Mouse (Mus musculus) ovary, postnatal 10 days (tissue): ENCODE data around the gene Vangl1.
"Not testable (repeated sequence)": the region's sequence is repeated elsewhere in the genome, so short reads cannot be mapped to it uniquely, and the experiment has no call there.

ENCODE experiments used
- DNase-seq: peaks from one replicate; pipeline ENCODE4 v3.0.0; 2022; ENCODE audit warnings: low spot score

Gene Vangl1

DNA sequence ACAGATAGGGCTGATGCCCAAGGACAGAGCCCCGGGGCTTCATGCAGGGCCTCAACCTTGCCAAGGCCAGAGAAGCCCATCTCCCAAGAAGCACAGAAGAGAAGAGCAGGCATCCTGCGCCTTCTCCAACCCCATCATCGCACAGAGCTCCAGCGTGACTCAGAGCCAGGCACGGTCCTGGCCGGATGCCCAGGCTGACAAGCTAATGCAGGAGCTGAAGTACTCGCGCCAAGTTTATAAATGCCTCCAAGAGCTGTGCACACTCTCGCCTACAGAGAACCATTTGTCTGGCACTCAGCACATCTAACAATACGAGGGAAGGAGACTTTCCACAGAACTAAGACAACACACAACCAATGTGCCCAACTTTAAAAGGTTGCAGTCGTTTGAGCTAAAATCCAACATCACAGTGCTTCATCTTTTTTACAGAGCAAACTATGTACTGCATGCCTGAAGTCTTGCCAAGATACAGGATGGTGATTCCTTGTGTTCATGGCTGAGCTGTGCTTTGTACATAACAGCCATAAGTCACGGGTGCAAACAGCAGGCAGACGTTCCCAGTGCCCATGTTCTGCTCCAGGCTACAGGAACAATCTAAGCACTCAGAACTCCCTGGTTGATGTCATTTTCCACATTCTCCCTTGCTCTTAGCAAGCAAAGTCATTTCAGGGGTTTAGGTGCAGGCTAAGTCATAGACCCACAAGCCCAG is 35.1 kb downstream of the Vangl1 start:
- peak; percentile 88 for DNase-seq

DNA sequence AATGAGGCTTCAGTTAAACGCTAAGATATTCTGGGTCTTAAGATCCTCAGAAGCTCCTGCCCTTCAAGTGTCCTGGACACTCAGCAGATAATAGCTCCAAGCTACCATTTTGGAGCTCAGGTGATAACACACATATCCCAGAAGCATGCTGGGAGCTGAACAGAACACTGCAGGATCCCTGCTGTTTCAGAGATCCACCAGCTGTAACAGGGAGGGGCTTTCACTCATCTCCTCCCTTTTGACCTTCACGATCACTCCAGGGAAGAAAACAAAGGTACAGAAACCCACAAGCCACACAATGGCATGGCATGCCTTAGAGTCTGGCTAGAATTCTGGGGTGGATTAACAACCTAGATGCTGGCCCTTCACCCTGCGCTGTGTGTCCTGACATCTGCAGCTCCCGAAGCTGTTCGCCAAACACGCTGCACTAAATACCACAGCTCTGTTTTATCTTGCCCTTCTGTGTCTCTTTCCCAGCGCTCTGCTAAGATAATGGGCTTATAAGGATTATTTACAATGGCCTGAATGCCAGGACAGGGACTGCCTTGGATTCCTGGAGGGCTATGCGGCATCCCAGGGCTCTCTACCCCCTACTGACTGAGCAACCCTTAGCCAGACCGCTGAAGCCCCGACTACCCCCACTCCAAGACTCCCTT is 36.8 kb downstream of the Vangl1 start:
- DNase-seq: no peak

DNA sequence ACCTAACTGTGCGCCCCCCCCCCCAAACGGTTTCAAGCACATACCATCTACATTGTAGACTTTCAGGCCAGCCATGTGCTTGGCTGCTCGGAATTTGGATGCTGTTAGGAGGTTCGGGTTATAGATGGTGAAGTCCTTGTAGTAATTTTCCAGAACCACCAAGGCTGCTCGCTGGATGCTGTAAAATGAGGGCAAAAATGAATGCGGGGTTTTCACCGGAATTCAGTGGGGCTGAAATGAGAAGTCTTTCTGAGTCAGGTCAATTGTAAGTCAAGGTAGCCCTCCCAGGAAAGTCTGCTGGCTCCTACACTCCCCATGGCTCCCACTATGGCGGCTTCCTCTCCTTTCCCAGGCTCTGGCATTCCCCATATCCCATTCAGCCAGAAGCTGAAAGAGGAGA is 37.7 kb downstream of the Vangl1 start:
- no peak for DNase-seq

GRCm38 (mm10) chr3:102166287-102166620 is 38.2 kb downstream of the Vangl1 start:
- DNase-seq: no peak

- no peak for DNase-seq
These were observed 38.8 kb downstream of the Vangl1 start for GRCm38 (mm10) chr3:102165536-102166286.

- DNase-seq: no peak
These were observed 39.6 kb downstream of the Vangl1 start for GRCm38 (mm10) chr3:102164911-102165310.

DNA sequence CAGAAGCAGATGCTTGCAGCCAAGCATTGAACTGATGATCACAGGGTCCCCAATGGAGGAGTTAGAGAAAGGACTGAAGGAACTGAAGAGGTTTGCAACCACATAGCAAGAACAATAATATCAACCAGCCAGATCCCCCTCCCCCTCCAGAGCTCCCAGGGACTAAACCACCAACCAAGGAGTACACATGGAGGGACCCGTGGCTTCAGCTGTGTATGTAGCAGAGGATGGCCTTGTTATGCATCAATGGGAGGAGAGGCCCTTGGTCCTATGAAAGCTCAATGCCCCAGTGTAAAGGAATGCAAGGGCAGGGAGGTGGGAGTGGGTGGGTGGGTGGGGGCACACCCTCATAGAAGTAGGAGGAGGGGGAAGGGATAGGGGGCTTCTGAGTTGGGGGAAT is 40.6 kb downstream of the Vangl1 start:
- not testable (repeated sequence) for DNase-seq

- no peak for DNase-seq
These were observed 44.8 kb downstream of the Vangl1 start for GRCm38 (mm10) chr3:102159423-102160325.

DNA sequence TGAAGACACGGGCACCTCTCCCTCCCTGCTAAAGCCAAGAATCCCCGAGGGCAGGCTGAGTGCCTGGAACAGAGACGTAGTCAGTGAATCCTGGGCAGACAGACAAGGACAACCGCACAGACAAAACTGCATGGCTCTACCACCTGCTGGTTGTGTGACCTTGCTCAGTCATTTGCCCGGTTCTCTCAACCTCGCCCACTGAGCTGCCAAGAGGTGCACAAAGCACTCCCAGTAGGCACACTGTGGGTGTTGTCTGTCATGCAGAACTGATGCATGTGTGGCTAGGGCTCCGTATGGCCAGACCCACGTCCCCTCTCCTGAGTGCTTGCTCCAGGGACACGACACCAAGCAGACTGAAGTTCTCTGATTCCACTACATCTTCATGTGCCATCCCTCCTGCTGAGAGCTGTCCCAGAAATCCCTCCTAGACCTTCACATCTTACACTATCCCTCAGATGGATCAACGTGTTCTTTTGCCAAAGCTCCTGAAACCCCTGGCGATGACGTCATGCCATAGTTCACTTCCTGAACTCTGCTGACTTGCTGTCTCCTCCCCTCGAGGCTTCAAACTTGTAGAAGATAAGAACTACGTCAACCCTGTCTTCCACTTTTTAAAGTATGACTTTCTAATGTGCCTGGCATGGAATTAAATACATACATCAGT is 45.6 kb downstream of the Vangl1 start:
- no peak for DNase-seq

GRCm38 (mm10) chr3:102157652-102158051 is 46.8 kb downstream of the Vangl1 start:
- no peak for DNase-seq

DNA sequence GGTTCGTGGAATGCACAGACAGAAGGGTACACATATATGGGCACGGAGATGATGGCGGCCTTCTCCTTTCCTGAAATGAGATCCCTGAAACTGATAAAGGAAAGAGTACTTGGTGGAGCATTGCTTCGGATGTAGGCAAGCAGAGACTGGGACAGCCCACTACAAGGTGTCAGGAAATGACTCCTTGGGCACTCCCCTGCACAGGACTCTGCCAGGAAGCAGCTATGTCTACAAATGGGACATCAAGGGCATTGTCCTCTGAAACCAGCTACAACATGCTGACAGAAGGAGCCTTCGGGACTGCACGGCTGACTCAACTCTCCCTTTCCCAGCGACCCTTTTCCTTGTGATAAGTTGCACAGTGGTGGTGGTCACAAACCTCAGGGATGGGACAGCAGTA is 47.8 kb downstream of the Vangl1 start:
- DNase-seq: no peak

- no peak for DNase-seq
These were observed 50.4 kb downstream of the Vangl1 start for GRCm38 (mm10) chr3:102154107-102154506.

DNA sequence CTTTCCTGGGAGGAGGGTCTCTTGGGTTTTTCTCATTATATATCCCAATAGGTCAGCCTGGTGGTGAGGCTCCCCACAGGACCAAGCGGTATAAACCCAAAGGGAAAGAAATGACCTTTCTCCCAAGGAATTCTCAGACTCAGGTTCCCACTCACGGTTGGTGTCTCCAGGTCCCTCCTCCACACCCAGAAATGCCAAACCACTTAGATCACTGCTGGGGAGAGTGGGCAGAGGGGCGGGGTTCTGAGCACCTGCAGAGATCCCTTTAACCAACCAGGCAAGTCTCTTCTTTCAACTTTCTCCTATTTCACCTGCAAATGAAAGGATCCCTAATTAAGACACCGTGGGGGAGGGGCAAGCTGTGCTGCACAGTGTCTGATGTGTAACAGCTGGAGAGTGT is 51.6 kb downstream of the Vangl1 start:
- no peak for DNase-seq

- DNase-seq: no peak
These were observed 52.0 kb downstream of the Vangl1 start for GRCm38 (mm10) chr3:102152471-102152870.

DNA sequence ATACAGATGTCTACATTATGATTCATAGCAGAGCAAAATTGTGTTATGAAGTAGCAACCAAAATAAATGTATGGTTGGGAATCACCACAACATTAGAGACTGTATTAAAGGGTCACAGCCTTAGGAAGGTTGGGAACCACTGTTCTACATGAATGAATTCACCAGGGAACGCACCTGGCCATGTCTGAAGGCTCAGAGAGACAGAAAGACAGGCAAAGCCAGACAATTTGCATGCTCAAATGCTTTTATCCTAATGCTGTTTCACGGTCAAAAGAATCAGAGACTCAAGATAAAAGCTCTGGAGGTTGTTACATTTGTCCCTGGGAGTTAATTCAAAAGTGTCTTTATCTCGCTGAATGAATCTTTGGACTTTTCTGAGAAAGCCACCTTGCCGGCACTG is 52.6 kb downstream of the Vangl1 start:
- no peak for DNase-seq

- DNase-seq: no peak
These were observed 54.6 kb downstream of the Vangl1 start for GRCm38 (mm10) chr3:102149941-102150340.

DNA sequence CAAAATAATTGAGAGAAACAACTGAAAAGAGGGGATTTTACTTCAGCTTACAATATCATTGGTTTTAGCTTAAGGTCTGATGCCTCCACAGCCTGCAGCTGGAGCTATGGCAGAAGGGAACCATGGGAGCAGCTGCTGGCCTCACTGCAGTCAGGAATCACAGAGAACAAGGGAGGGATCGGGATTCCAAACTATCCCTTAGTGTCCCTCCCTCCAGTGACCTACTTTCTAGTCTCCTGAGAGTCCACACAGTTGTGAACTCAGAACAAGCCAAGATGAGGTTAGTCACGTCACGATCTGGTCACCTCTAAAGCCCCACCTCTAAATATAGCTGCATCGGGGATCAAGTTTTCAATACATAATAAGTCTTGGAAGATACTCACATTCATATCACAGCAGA is 57.3 kb downstream of the Vangl1 start:
- no peak for DNase-seq

DNA sequence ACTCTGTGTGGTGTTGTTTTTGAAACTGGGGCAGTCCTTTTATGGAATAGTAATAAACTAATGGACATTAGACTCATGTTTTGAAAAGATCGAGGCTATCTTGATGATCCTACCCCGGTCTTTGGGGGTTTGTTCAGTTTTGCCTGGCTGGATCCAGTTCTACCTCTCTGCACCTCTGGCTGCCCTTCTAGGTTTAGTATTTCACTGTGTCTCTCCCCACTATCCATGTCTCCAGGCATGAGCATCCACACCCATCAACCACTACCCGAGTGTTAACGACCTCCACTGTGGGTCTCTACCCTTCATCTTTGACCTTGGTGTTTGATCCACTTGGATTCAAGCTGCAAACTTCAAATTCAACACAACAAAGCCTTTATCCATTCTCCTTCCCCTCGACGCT is 58.1 kb downstream of the Vangl1 start:
- DNase-seq: no peak

GRCm38 (mm10) chr3:102145645-102146386 is 58.7 kb downstream of the Vangl1 start:
- DNase-seq: no peak

DNA sequence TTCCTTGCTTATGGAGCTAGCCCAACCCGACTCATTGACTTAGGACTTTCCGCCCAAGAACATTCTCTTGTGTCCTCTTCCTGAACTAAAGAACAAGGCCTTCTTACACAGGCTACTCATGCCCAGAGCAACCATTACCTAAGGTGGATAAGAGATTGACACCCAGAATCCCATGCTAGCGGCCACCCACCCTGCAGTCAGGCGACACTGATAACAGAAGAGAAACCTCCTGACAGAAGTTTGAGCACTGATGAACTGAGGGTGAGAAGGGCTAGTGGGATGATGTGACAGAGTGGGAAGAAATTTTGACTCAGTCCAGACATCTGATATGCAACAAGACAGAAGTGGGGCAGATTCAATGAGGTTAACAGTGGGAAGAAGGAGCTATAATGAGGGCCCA is 60.1 kb downstream of the Vangl1 start:
- DNase-seq: no peak

DNA sequence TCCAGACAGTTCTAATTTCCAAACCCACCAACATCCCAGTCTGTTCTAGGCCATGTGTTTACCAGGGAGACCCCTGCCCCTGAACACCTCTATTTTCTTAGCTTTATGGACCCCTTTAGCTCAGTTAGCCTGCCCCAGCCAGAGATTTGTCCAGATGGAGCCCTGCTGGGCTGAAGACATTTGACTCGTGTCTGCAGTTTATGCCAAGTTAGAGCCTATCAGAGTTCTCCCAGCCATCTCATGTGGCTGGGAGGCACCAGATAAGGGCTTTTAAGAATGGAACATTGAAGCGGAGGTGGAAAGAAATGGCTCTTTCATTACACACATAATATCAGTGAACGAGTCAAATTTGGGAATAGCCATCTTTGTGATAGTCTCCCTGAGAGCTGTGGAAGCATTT is 61.0 kb downstream of the Vangl1 start:
- DNase-seq: no peak
